Mouse (Mus musculus) cortical plate, adult 2 months (tissue): ENCODE data around the gene Ptma.
"Not testable (repeated sequence)": the region's sequence is repeated elsewhere in the genome, so short reads cannot be mapped to it uniquely, and the experiment has no call there.

Source experiments
- CTCF ChIP-seq: fragments of 200-500 bp; IDR thresholded peaks from 2 replicates; pipeline ENCODE4 v1.5.1; 2011; ENCODE audit warnings: mild to moderate bottlenecking, control low read depth, low read length; ENCODE audit not compliant: insufficient read depth; ENCODE audit errors: extremely low read depth
- POLR2A ChIP-seq: fragments of 200-500 bp; IDR thresholded peaks from 2 replicates; pipeline ENCODE4 v1.6.1; 2011; ENCODE audit warnings: mild to moderate bottlenecking, low read length, control low read depth; ENCODE audit not compliant: insufficient read depth; ENCODE audit errors: extremely low read depth

DNA sequence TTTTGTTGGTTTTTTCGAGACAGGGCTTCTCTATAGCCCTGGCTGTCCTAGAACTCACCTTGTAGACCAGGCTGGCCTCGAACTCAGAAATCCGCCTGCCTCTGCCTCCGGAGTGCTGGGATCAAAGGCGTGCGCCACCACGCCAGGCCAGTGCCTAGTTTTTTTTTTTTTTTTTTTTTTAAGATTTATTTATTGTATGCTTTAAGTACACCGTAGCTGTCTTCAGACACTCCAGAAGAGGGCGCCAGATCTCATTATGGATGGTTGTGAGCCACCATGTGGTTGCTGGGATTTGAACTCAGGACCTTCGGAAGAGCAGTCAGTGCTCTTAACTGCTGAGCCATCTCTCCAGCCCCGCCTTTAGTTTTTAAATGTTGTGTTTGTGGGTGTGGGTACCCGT lies 13.1 kb downstream of the Ptma start:
- TF ChIP-seq CTCF, POLR2A: not testable (repeated sequence)
